Mouse (Mus musculus): ENCODE measurements around the gene Ddrgk1. TPM values are rescaled to one million over a fixed set of nuclear protein-coding genes. Genes with fewer than 3 reads are reported as not detected.
A peak's percentile ranks its signal among the peaks of the same experiment; 100 is the strongest.
"Not testable (repeated sequence)": the region's sequence is repeated elsewhere in the genome, so short reads cannot be mapped to it uniquely, and the experiment has no call there.

Gene Ddrgk1
- total RNA-seq, 2 experiments from 2014 or later: 53.3 to 62.4 TPM

DNA sequence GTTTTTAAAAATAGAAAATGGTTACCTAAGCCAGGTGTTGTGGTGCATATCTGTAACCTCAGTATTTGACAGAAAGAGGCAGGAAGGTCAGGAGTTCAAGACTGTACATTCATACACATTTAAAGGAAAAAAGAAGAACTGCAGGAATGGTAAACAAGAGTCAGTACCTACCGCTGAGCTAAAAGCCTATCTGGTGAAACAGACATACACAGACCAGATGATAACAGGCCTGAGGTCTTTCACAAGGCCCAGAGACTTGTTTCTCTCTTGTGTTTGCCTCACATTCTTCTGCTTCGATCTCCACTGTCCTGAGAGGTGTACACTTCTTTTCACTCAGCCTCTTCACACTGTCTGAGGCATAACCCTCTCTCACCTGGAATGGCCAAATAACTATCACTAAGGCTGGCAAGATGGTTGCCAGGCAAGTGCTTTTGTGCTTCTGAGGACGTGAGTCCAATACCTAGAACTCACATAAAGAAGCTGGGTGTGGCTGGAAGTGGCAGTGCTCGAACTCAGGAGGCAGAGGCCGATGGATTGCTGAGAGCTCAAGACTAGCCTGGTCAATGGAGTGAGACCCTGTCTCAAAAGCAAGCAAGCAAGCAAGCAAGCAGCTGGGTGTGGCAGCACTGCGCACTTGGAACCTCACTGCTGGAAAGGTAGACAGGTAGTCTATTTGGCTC is 8.7 kb downstream of the Ddrgk1 start:
- intact Hi-C loops (cut with DNase I): no loop called here
- DNase-seq: no peak

DNA sequence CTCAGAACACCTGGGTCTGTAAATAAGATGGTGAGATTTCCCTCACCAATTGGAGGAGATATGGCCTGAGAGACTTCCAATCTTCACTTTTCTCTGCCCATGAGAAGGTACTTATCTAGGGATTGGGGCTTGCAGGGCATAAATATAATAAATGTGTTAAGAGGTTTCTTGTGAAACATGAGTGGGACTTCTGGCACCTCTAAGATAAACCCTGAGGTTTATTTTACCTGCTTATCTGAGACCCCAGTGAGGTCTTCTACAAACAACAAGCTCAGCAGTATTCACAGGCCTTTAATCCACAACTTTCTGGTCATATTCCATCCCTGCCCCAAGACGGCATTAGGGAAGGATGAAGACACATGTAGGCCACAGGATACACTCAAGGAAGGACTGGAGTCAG is 10.7 kb downstream of the Ddrgk1 start:
- DNase-seq: no peak
- intact Hi-C loops (cut with DNase I): no loop called here

DNA sequence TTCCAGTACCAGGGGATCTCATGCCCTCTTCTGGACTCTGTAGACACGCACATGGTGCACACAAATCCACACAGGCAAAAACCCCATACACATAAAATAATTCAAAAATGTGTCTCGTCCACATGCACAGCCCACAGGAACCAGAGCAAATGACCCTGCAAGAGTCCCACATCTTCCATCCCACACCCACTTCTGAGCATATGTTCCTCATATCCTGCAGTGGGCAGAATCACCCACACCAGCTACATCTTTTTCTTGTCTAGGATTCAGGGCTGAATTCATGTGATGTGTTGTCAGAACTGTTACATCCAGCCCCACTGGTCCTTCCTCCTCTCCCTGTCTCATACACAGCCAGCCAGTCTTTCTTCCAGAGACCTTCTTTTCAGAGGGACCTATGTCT is 11.2 kb downstream of the Ddrgk1 start:
- no peak for DNase-seq
- intact Hi-C loops (cut with DNase I): no loop called here

DNA sequence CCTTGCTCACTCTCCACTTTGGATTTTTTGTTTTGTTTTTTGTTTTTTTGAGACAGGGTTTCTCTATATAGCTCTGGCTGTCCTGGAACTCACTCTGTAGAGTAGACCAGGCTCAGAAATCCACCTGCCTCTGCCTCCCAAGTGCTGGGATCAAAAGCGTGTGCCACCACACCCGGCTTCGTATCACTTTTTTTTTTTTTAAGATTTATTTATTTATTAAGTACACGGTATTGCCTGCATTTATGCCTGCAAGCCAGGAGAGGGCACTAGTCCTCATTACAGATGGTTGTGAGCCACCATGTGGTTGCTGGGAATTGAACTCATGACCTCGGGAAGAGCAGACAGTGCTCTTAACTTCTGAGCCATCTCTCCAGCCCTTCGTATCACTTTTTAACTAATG is 15.4 kb downstream of the Ddrgk1 start:
- intact Hi-C loops (cut with DNase I); DNase-seq: not testable (repeated sequence)

DNA sequence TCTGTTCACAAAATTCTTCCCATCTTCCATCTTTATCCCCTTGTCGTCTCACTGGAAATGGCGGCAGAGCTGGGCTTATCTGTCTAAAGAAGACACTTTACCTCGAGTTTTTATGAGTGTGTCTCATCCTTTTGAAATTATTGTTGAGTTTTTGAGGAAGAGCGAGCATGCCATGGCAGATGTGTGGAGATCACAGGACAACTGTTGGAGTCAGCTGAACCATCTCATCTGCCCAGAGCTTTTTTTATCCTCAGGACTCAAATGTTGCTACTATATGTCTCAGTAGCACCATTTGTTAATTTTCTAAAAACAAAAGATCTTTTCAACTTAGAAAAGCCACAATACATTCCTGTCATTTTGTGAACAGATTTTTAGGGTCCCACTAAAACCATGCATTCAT is 19.3 kb downstream of the Ddrgk1 start:
- DNase-seq: no peak
- intact Hi-C loops (cut with DNase I): no loop called here

DNA sequence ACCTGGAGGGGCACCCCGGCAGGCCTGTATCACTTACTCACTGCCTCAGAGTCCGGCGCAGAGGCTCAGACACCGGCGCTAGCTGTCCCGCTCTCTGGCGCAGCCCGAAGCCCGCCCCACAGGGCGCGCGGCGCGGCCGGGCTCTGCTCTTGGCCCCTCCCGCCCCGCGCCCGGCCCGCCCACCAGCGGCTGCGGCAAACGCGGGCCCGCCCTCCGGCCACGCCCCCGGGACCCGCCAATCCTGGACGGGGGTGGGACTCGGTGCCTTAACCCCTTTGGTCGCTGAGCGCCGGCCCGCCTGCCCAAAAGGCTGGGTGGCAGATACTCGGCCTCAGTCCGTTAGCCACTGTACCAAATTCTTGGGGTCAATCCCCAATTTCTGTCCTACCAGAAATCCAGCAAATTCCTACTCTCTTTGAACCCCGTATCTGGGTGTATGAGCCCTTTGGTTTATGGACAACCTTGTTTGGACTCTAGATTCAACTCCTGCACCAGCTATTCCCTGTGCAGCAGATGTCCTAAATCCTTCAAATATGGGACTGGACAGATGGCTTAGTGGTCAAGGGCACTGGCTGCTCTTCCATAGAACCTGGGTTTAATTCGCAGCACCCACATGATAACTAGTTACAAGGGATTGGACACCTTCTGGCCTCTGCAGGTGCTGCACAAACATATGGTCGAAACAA is 21.6 kb downstream of the Ddrgk1 start, which contains the start of gene Lzts3:
Lzts3 (minus strand) TSS at position 120 of the 686 bp plus-strand sequence.
- peak; percentile 96 to 97 for DNase-seq

DNA sequence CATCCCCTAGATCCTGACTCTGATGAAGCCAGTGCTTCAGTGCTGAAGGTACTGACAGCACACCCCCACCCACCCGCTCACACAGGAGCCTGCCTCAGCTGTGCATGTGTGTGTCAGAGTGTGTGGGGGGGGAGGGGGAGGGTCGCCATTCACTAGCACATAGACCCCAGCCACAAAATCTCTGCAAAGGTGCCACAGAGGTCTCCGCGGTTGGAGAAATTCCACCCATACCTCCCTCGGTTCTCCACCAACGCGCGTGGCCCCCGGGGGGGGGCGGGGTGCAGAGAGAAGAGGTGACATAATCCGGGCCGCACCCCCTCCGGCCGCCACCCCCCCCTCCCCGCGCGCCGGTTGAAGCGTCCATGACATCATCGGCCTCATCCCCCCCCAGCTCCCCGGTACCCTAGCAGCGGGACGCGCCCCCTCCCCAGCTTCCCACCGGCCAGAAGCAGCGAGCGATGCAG is 22.2 kb downstream of the Ddrgk1 start:
- no peak for DNase-seq
- intact Hi-C loops (cut with DNase I): no loop called here

More for the DNA sequence above, 21.6 kb downstream of the Ddrgk1 start, which contains the start of gene Lzts3:
- intact Hi-C loops (cut with DNase I): no loop called here

DNA sequence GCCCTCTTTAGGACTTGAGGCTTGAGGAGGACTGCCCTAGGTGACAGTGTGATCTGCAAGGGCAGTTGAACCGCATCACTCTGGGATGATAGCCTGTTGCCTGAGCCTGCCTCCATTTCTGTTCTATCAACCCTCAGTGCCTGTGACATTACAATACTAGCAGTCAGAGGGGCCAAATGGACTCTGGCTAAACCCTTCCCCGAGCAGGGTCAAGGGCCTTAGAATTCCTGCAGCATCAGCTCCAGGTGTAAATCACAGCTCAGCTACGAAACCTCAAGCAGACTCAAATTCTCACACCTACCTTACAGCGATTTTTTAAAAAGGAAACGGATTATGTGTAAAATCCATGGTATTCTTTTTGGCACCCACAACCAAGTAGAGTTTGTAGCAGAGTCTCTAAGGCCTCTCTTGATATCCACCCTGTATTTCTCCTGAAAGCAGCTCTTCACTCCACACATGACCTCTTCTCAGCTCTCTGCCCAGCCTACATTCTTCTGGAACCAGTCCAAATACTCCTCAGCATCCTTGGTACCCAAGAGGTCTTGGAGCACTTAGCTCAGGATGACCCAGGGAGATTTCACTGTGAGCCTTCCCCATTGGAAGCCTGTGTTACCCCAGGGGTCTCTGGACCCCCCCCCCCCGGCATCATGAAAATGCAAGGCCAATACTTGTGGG is 23.0 kb downstream of the Ddrgk1 start:
- intact Hi-C loops (cut with DNase I): no loop called here
- no peak for DNase-seq

DNA sequence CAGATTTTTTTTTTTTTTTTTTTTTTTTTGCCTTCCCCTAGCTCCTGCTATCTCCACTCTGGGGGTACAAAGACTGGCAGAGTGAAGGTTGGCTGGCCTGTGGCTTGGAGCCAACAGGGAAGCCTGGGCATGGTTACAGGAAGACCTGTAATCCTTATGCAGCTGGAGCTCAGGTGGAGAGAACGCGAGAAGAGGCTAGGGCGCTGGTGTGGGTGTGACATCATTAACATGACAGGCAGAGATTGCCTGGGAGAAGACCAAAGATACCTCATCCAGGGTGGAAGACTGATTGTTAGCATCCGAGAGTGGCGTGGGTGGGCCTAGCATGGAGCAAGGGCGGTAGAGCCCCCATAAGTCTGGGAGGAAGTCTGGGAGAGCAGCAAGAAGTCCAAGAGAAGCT is 25.2 kb downstream of the Ddrgk1 start:
- DNase-seq: no peak
- intact Hi-C loops (cut with DNase I): no loop called here

DNA sequence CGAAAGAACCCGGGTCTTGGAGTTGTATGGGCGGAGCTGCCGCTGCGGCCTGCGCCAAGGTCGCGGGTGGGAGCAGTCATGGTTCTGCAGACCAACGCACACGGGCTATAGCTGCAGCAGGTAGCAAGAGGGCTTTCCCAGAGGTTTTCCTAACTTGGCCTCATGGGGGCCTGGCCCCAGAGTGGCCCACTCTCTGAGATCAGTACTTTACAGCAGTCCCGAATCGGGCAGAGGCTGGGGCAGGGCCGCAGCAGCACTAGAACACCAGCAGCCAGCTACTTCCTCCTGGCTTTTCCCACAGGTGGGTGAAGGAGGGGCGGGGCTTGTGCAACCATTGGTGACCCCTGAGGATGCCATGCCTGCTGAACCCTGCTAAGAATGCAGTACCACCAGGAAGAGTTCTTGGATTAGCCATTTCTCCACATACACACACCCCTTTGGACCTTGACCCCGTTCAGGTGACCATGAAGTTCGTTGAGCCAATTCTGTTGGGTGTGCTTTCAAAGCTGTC is 26.3 kb downstream of the Ddrgk1 start:
- intact Hi-C loops (cut with DNase I): no loop called here

DNA sequence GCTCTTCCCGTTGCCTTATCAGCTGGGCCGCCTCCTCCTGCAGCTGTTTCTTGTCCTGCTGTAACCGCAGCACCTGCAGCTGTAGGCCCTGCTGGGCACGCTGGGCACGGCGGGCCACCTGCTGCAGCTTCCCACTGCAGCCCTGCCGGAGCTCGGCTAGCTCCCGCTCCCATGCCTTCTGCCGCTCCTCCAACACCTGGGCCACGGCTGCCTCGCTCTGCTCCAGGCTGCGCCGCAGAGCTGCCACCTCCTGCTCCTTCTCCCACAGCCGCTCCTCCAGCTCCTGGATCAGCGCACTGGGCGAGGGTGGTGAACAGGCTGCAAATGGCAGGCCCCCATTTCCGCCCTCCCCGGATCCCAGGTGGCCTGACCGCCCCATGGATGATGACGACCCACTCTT is 28.6 kb downstream of the Ddrgk1 start:
- intact Hi-C loops (cut with DNase I): no loop called here
- DNase-seq: no peak

More for the DNA sequence above, 26.3 kb downstream of the Ddrgk1 start:
- DNase-seq: no peak

DNA sequence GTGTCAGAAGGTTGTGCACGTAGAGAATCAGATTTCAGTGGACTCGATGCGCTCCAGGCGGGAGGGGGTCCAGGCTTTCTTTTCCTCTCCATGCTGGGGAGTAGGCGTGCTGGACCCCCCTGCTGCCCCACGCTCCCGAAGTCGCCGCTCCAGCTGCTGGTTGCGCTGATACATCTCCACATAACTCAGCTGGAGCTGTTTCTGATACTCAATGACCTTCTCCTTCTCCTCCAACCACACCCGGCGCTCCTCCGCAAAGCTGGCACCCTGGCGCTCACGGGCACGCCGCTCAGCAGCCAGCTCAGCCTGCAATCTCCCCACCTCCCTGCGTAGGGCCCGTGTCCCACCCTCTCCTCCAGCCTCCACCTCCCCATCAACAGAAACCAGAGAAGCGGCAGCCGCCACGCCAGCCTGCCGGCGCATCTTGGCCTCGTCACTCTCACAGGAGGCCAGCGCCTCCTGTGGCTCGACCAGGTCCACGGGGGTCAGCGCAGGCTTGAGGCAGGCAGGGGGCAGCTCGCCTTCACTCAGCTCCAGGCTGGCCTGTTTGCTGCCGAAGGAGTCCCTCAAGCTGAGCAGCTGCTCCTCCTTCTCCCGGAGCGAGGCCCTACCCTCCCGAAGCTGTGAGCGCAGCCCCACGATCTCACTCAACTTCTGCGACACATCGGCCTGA is 29.6 kb downstream of the Ddrgk1 start:
- peak; percentile 19 to 32 for DNase-seq
- intact Hi-C loops (cut with DNase I): no loop called here

DNA sequence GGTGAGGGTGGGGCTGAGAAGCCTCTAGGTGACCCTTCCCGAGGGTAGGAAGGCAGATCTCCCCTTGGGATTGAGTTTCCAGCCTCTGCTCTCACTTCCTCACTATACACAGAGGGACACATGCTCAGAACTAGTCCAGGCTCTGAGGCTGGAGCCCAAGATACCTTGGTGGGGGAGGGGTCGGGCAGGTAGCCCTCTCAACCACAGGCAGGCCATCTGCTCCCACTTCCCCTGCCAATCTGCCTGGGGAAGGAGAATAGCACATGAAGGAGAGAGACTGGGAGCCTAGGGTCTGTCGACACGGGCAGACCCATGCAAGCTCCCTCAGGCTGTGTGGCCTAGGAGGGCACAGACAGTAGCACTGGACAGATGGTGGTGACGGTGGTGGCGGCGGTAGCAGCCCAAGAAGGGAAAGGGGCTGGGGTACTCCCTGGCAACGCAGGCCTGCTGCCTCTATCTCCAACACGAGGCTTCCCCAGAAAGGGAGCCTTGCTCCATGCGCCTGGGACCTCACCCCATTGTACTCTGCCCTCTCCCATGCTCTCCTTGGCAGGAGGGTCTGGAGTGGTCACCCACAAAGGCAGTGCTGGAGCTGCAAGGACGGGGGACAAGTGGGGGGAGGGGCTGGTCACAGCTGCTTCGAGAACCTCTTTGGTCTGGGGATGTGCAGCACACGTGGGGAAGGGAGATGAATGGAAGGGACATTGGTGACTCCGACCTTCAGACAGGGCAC is 30.3 kb downstream of the Ddrgk1 start:
- intact Hi-C loops (cut with DNase I): no loop called here
- DNase-seq: no peak

DNA sequence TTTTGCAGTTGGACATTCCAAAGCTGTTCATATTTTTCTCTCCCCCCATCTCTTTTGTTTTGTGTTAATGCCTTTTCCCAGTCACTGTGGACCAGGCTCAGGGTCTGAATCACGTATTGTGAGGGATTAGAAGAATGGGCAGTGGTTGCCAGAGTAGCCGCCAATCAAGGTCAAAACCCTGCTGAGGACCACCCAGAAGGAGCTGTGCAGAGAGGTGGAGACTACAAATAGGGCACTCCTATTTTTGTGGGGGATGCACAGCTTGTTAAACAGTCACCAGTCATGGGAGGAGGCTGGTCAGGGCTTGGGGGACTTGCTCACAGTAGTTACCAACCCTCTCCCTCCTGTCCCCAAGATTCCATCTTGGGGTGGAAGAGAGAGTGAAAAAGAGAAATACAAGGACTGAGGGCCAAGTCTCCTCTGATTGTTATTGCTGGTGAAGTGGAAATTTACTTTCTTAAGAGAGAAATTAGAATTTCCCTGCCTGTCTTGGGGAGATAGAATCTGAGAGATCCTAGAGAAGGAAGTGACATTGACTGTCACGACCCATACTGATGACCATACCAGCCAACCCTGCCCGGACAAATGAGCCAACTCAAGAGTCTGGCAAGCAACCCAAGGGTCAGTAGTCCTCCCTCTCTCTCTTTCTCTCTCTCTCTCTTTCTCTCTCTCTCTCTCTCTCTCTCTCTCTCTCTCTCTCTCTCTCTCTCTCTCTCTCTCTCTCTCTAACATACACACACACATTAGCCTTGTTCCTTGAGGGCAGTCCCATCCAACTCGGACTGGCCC is 31.4 kb downstream of the Ddrgk1 start:
- DNase-seq: no peak
- intact Hi-C loops (cut with DNase I): no loop called here

DNA sequence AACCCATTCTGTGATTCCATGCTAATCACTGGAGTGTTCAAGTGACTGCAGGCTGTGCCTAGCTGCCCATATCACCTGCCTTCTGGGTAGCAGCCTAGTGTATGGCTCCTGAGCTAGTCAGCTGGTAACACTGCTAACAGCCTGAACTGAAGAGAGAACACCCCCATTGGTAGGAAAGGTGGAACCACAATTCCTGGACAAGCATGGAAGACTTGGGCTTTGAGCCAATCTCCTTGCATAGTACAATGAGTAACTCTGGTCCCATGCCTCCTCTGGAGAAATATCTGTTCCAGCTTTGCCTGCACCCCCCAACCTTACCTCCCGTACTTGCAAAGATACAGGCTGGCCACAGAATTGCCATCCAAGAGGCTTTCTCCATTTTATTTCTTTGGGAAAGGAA is 32.0 kb downstream of the Ddrgk1 start:
- intact Hi-C loops (cut with DNase I): no loop called here
- no peak for DNase-seq

DNA sequence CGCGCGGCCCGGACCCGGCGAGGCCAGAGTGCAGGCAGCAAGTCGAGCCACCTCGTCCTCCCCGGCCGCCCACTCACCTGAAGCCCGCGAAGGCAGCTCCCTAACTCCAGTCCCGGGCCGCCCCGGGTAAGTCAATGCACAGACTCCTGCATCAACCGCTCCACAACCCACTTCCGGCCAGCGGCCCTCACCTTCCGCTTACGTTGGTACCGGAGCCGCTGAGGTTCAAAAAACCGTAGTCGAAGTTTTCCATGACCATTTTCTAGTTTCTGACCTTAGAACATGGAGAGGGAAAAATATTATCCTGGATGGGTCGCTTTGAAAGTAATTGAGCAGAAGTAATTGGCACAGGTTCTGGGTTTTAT is 34.6 kb downstream of the Ddrgk1 start, which contains the start of the genes Fastkd5 and Ubox5:
Fastkd5 (minus strand) TSS at position 189 of the 365 bp plus-strand sequence.
Ubox5 (minus strand) TSS at position 200 of the 365 bp plus-strand sequence.
- intact Hi-C loops (cut with DNase I): no loop called here
- DNase-seq: peak; percentile 89 to 95

DNA sequence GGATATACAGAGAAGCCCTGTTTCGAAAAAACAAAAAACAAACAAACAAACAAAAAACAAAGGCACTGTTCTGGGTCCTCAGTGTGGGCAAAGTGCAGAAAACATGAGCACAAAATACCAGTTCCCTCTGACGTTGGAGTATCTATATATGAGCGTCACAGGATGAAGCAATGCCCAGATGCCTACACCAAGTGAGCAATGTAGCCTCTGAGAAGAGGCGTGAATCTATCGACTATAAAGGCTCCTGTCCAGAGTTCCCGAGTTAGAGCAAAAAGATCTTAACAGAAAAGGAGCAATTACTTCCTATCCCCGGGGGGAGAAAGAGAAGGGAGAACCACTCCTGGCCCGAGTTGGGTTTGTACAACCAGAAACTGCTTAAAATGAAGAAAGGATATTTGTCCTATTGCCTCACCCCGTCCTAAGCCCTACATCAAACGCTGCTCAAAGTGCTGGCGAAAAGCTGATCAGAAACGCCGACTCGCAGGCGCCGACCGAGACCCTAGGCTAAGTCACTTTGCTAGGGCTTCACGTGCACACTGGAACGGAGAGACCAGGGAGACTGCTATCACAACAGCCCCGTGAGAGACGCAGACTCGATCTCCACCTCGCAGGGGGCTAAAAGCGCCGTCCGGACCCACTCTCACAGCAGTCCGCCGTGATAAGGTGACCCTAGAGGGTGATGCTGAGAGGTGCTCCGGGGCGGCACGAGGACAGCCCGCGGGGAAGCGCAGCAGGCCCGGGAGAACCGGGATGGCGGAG is 35.2 kb downstream of the Ddrgk1 start:
- no peak for DNase-seq
- intact Hi-C loops (cut with DNase I): no loop called here

DNA sequence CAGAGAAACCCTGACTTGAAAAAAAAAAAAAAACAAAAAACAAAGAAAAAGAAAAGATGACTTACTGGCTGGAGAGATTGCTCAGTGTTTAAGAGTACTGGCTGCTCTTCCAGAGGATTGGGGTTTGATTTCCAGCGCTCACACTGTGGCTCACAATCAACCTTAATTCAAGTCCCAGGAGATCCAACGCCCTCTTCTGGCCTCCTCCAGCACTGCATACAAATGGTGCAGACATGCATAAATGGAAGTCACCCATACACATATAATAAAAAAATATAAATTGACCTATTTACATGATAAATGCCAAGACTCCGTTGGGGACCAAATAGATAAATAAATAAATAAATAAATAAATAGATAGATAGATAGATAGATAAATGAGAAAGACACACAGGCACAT is 36.0 kb downstream of the Ddrgk1 start:
- intact Hi-C loops (cut with DNase I): no loop called here
- no peak for DNase-seq
